Mouse (Mus musculus) inflammation-experienced regulatory T-cells, adult 6 months (primary cell): ENCODE measurements around the gene Olfr1099. TPM values are rescaled to one million over a fixed set of nuclear protein-coding genes. Genes with fewer than 3 reads are reported as not detected.

Experiments used
- ATAC-seq: one replicate; pipeline ENCODE4 v1.8.0; 2017
- polyA plus RNA-seq, 3 experiments: library from polyadenylated mRNA; unstranded; fragments of 100-300 nt; shearing (Covaris generic); gene quantifications; one replicate each; pipeline ENCODE4 v1.2.1; 2017

Olfr1099 gene
- polyA plus RNA-seq: not detected

DNA sequence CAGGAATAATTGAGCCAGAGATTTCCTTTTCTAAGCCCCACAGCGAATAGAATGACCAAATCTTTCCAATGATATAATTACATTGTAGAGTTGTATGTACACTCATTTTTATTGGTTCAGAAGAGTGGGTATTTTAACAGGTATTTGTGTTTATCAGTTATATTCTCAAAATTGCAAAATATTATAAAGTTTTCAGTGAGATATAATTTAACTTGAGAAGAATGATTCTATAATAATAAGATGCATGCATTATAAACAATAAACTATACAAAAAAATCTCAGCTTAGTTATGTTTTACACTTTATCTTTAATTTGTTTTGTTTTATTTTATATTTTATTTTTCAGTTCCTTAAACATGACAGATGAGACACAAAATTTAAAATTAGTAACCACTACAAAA, at the start of gene Olfr1099:
Olfr1099 (minus strand) TSS at position 101 of the 400 bp plus-strand sequence.
- no peak for ATAC-seq

DNA sequence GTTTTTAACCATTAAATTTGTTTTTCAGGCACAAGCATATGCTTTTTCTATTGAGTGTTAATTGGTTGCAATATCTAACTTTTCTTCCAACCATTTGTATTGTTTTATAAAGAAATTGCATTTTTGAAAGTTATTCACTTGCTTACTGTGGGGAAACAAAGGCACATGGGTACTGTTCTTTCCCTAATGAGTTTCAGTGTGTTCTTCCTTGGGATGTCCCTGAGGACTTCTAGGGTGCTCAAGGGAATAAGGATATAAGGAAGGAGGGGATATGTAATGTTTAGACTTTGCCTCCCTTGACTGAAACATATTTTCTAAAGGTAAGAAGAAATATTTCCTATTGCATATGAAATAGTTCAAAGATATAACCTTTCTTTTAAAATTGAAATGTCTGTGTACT, 37.6 kb upstream of the Olfr1099 start, which contains the start of gene Olfr1102:
Olfr1102 (plus strand) TSS at position 301 of the 400 bp plus-strand sequence.
- ATAC-seq: no peak

DNA sequence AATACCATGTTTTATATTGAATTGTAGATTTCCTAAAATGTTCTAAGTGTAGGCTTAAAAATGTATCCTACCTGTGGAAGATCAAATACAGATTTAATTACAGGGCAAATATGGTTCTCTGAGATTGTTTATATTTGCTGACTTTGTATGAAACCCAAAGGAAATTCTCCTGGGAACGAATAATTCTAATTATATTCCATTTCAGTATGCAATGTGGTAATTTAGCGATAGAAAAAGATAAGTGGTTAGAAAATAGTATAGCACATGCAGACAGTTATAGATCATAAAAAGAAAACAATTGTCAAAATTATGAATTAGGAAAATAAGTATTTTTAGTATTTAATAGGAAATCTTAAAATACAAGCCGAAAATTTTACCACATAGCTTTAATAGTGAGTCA, 30.6 kb upstream of the Olfr1099 start, which contains the start of gene Olfr1101:
Olfr1101 (minus strand) TSS at position 101 of the 400 bp plus-strand sequence.
- no peak for ATAC-seq

DNA sequence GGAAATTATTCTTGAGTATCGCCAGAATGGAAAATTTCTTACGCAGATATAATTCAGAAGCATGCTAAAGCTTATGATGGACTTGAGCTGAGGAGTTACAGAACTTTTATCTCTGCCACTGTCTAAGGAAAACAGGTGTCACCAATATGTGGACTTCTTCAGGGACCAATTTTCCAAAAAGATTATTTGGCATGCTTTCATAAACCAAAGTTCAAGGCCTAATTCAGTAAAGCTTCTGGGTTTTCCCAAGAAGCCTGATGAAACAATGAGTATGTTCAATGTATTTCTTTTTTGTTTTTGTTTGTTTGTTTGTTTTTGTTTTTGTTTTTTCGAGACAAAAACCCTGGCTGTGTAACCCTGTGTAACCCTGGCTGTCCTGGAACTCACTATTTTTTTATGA, 19.4 kb upstream of the Olfr1099 start, which contains the start of gene Olfr1100:
Olfr1100 (minus strand) TSS at position 101 of the 400 bp plus-strand sequence.
- no peak for ATAC-seq

DNA sequence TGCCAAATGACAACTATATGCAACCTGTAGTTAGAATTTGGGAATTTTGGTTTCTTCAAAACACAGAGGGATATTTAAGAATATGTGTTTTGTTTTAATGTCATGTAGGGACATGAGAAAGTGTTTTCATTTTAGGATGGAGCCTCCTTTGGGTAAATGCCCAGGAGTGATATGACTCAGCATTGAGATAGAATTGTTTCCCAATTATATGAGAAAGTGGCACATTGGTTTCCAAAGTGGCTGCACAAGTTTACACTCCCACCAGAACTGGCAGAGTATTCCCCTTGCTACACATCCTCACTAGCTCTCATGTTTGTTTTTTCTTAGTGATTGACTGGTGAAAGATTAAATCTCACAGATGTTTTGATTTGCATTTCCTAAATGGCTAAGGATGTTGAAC, 33.9 kb downstream of the Olfr1099 start:
- no peak for ATAC-seq

DNA sequence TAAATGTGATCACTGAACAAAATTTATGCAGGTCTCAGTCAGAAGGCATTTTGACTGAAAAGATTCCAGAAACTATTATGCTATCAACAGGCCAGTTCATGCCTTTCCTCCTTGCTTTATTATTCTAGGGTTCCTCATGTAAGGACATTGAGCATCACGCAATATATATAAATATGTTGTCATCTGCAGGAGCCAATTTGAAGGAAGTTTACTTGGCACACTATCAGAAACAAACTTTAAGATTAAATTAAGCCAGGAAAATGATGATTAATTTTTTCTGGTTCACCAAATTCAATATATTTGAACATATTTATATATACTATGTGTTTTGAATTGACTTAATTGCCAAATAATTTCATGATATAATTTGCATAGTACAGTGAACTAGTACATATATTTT, 36.0 kb downstream of the Olfr1099 start, which contains the start of gene Olfr1098:
Olfr1098 (minus strand) TSS at position 101 of the 400 bp plus-strand sequence.
- ATAC-seq: no peak

DNA sequence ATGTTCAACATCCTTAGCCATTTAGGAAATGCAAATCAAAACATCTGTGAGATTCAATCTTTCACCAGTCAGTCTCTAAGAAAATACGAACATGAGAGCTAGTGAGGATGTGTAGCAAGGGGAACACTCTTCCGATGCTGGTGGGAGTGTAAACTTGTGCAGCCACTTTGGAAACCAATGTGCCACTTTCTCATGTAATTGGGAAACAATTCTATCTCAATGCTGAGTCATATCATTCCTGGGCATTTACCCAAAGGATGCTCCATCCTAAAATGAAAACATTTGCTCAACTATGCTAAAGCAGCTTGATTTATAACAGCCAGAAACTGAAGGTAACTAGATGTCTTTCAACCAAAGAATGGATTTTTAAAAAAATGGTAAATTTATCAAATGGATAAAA, 54.8 kb downstream of the Olfr1099 start:
- ATAC-seq: no peak

Other genes with a start within 250 kb of the Olfr1099 start
- gene Olfr1089, start 227.0 kb downstream of the Olfr1099 start, polyA plus RNA-seq: not detected
- not detected for gene Olfr1090, start 201.7 kb downstream of the Olfr1099 start, polyA plus RNA-seq
- not detected for gene Olfr1093, start 178.2 kb downstream of the Olfr1099 start, polyA plus RNA-seq
- gene Olfr141, start 150.7 kb downstream of the Olfr1099 start, polyA plus RNA-seq: not detected
- not detected for gene Olfr1094, start 136.0 kb downstream of the Olfr1099 start, polyA plus RNA-seq
- not detected for gene Olfr1095, start 109.0 kb downstream of the Olfr1099 start, polyA plus RNA-seq
- not detected for gene Gm13723, start 85.9 kb downstream of the Olfr1099 start, polyA plus RNA-seq
- gene Olfr1097, start 68.5 kb downstream of the Olfr1099 start, polyA plus RNA-seq: not detected
- not detected for gene Olfr1098, start 36.1 kb downstream of the Olfr1099 start, polyA plus RNA-seq
- gene Olfr1100, start 19.3 kb upstream of the Olfr1099 start, polyA plus RNA-seq: not detected
- gene Olfr1101, start 30.5 kb upstream of the Olfr1099 start, polyA plus RNA-seq: not detected
- gene Olfr1102, start 37.7 kb upstream of the Olfr1099 start, polyA plus RNA-seq: not detected
- not detected for gene Olfr1104, start 66.4 kb upstream of the Olfr1099 start, polyA plus RNA-seq
- not detected for gene Olfr1105, start 75.8 kb upstream of the Olfr1099 start, polyA plus RNA-seq
- not detected for gene Olfr1106, start 91.6 kb upstream of the Olfr1099 start, polyA plus RNA-seq
- gene Olfr1107, start 115.1 kb upstream of the Olfr1099 start, polyA plus RNA-seq: not detected
- gene Olfr1109, start 135.3 kb upstream of the Olfr1099 start, polyA plus RNA-seq: not detected
- not detected for gene Olfr259, start 153.9 kb upstream of the Olfr1099 start, polyA plus RNA-seq
- gene Olfr1110, start 179.6 kb upstream of the Olfr1099 start, polyA plus RNA-seq: not detected
- gene Olfr1111, start 191.9 kb upstream of the Olfr1099 start, polyA plus RNA-seq: not detected
- not detected for gene Olfr1112, start 227.1 kb upstream of the Olfr1099 start, polyA plus RNA-seq
- gene Olfr1113, start 248.3 kb upstream of the Olfr1099 start, polyA plus RNA-seq: not detected